Mouse (Mus musculus): ENCODE data around the gene Rab11b.

DNA sequence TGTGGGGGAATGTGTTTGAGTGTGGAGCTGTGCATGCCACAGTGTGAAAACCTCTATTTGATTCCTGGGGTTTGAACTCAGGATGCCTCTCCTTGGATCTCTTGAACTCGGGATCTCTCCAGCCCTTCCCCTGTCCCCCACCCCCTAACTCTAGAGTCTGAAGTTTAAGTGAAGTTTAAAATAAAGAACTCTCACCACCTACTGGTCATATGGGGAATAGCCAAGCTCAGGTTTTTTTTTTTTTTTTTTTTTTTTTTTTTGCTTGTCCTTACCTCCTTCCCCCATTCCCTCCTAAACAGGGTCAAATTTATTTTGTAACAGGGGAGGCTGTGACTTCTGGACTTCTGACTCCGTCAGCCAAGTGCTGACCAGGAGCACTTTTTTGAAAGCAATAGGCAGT is 41.9 kb upstream of the Rab11b start:
- TF ChIP-seq POLR2A (IDR thresholded peaks at IDR 0.05; ENCODE audit: insufficient read depth, low read length) (no peak), CTCF (IDR thresholded peaks at IDR 0.05; ENCODE audit: low read depth, low read length) (no peak)
